Mouse (Mus musculus) spleen, adult 2 months (tissue): ENCODE results near the gene Smyd2. TPM values are rescaled to one million over a fixed set of nuclear protein-coding genes. Genes with fewer than 3 reads are reported as not detected.

Experiments used
- DNase-seq, 2 experiments: peaks; one replicate each; pipeline versions ENCODE4 v3.0.0 to v3.0.0-alpha.2; 2012 to 2021; ENCODE audit warnings: low spot score in 2 of 2, low read depth in 1 of 2
- H3K27ac ChIP-seq: fragments of 200-500 bp; 2 replicates; pipeline ENCODE4 v1.5.1; 2012; ENCODE audit warnings: low read length, inconsistent platforms; ENCODE audit not compliant: insufficient read depth
- H3K27me3 ChIP-seq: fragments of 200-500 bp; 2 replicates; pipeline ENCODE4 v1.6.1; 2012; ENCODE audit warnings: mild to moderate bottlenecking, moderate library complexity, low read length, inconsistent platforms; ENCODE audit not compliant: control insufficient read depth, insufficient read depth
- H3K36me3 ChIP-seq: fragments of 200-500 bp; 2 replicates; pipeline ENCODE4 v1.6.1; 2012; ENCODE audit warnings: mild to moderate bottlenecking, low read length, inconsistent platforms; ENCODE audit not compliant: control insufficient read depth, insufficient read depth
- H3K4me1 ChIP-seq: fragments of 200-500 bp; 2 replicates; pipeline ENCODE4 v1.6.1; 2011; ENCODE audit warnings: inconsistent platforms; ENCODE audit not compliant: control insufficient read depth, insufficient read depth, insufficient read length
- H3K4me3 ChIP-seq: fragments of 200-500 bp; 2 replicates; pipeline ENCODE4 v1.5.1; 2011; ENCODE audit warnings: mild to moderate bottlenecking, inconsistent platforms; ENCODE audit not compliant: insufficient read depth, insufficient read length; ENCODE audit errors: extremely low read depth
- CTCF ChIP-seq: fragments of 200-500 bp; IDR thresholded peaks from 2 replicates; pipeline ENCODE4 v1.5.1; 2011; ENCODE audit warnings: mild to moderate bottlenecking, inconsistent platforms; ENCODE audit not compliant: insufficient read depth, insufficient read length, insufficient replicate concordance; ENCODE audit errors: extremely low read depth
- POLR2A ChIP-seq: fragments of 200-500 bp; IDR thresholded peaks from 2 replicates; pipeline ENCODE4 v1.6.1; 2011; ENCODE audit warnings: low read depth, low read length, inconsistent platforms
- WGBS: fragments of 180-500 bp; shearing (Covaris S2); methylation state at CpG from one replicate; pipeline ENCODE4 v1.1.7; 2018; 5-methylcytosine and 5-hydroxymethylcytosine counted together
- polyA plus RNA-seq: library from polyadenylated mRNA; depleted of rRNA; stranded (reverse); fragments of >200 nt; gene quantifications from 2 replicates; pipeline ENCODE4 v1.2.3, GENCODE M21; 2012

Smyd2 gene
- polyA plus RNA-seq, 1 experiment, result 14.6 TPM

DNA sequence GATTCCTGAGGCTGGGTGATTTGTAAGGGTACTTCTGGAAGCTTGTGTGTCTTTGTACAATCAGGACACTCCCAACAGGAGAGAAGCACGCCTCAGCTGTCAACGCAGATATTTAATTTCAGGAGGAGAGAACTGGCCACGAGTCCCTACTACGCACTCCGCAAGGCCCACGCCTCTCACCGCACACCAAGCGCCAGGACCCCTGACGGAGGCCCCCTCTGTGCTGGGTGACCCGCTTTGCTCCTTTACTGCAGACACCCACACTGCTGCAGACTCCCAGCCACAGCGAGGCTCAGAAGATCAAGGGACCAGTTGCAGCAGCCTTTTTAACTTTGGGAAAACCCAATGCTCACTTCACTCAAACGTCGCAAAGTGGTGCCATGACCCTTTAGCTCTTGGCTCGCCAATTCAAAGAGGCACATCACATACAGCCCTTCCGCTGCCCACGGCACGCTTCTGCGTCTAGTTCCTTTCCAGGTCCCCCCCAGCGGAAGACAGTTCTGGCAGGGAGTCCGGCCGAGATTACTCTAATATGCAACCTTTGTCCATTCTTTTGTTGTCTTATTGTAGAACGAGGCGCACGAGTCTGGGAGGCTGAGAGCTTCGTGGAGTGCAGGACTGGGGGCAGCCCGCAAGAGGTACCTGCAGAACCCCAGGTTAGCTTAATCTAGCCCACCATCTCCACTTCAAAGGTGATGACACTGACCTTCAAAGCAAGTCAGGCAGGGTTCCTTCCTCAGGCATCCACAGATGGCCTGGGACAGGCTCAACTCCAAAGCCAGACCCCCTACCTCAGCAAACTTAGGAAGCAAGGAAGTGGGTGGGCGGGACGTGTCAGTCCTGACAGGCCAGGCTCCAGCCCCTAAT, 1.2 kb downstream of the Smyd2 start:
- DNase-seq, result no peak
- H3K4me3 ChIP-seq, result no peak overlapping the region
- no peaks in the 10 kb centered on the region for H3K27me3 ChIP-seq
- H3K27ac ChIP-seq, result no peak overlapping the region
- peaks cover 3% of the 10 kb centered on the region for H3K4me1 ChIP-seq
- TF ChIP-seq POLR2A (no peak), CTCF (no peak)
- no peaks in the 10 kb centered on the region for H3K36me3 ChIP-seq
- 75% methylated on average over 28 of the region's 28 CpGs for WGBS

DNA sequence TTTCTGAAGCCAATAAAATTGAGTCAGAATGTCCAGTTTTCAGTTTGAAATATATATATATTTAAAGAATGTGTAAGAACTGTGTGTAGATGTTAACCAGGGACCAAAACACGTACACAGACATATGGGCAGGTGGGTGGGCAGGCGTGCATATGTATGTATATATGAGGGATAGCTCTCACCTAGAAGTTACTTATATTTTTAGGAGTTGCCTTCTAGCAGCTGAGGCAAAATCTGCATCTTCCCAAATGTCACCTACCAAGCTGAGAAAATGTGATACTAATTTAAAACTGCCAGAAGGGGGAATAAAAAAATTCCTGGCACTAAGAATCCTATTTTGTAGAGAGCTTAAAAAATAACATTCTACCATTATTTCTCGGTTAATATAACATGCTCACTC, 2.4 kb downstream of the Smyd2 start:
- H3K4me3 ChIP-seq, result no peak overlapping the region
- 87% methylated on average over 3 of the region's 3 CpGs for WGBS

DNA sequence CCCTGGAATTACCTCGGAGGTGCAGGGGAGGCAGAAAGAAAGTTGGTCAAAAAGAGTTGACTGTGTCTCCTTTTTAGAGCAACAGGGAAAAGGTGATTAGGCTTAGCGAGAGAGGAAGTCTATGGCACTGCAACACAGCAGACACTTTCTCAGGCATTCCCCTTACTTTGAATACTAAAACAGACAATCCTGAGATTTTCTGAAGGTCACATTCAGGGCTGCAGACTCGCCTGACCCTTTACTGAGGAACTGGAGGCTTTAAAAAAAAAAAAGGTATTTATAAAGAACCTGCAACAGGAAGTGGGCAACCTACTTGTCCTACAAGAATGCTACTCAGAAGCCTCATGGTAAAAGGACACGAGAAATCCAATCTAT, 5.0 kb downstream of the Smyd2 start:
- no peaks in the 10 kb centered on the region; the same call in 1 of the 2 replicates for H3K4me1 ChIP-seq
- no peak overlapping the region for H3K4me3 ChIP-seq
- TF ChIP-seq CTCF, result no peak
- TF ChIP-seq POLR2A, result no peak
- H3K27ac ChIP-seq, result no peak overlapping the region
- WGBS, result 41% methylated on average over 4 of the region's 4 CpGs
- DNase-seq, result no peak
- no peaks in the 10 kb centered on the region for H3K27me3 ChIP-seq
- no peaks in the 10 kb centered on the region for H3K36me3 ChIP-seq

More for the DNA sequence above, 2.4 kb downstream of the Smyd2 start:
- TF ChIP-seq CTCF (no peak), POLR2A (no peak)
- Histone ChIP-seq H3K27me3 (no peaks in the 10 kb centered on the region), H3K4me1 (peaks cover 3% of the 10 kb centered on the region), H3K27ac (no peak overlapping the region), H3K36me3 (no peaks in the 10 kb centered on the region)
- no peak for DNase-seq

DNA sequence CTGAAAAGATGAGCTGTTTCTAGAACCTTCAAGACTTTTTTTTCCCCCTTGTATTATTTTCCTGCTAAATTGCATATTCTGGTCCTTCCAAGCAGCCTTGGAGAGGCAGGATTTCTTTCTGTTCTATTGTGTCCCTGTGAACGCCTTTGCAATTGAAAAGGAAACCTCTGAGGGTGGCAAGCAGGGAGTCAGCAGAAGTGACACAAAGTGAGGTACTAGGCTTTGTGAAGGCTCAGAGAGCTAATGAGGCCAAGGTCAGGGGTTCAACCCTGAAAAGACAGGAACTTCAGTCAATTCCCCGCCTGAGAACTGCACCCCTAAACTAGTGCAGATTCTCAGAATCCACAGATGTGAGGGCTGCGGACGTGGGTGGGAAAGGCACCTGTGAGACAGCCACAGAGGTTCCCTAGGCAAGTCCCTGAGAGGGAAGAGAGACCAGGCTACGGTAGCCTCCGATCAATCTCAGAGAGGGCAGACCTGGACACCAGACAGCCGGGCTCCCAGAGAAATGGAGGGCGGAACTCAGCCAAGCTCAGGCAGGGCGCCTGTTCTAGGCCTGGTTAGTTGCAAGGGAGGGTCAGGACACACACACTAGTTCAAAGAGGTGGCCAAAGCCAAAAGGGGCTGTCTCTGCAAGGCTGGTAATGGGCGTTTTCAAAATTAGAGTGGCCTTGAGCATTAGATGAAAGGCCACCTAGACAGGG, 5.6 kb downstream of the Smyd2 start:
- WGBS, result 81% methylated on average over 10 of the region's 10 CpGs
- Histone ChIP-seq H3K4me3 (no peak overlapping the region), H3K4me1 (no peaks in the 10 kb centered on the region), H3K27ac (no peak overlapping the region), H3K36me3 (no peaks in the 10 kb centered on the region), H3K27me3 (no peaks in the 10 kb centered on the region)
- DNase-seq, result no peak
- no peak for TF ChIP-seq CTCF
- TF ChIP-seq POLR2A, result no peak

DNA sequence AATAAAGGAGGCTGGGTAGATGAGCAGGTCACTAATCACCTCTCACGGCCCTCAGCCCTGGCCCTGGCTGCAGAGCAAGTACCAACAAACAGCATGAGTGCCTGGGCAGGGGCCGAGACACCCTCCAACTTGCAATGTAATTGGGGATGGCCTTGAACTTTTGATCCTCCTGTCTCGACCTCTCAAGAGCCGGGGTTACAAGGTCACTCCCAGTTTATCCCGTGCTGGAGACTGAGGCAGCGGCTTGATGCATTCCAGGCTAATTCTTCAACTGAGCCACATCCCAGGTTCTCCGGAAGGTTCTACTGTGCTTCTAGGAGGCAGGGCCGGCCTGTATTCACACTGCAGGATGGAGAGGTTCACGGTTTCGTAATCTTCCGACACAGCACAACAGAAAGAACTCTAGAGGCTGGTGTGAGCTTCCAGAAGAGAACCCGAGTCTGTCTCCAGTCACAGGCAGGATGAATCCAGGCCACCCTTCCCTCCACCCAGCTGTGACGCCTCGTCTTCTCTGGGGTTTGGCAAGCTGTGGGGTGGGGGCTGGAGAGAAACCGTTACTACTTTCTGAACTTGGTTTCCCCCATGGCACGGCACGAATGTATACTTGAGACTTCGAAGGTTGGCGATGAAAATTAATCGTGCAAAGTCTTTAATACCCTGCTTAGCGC, 8.9 kb downstream of the Smyd2 start:
- Histone ChIP-seq H3K27me3 (no peaks in the 10 kb centered on the region), H3K27ac (no peak overlapping the region), H3K4me1 (no peaks in the 10 kb centered on the region), H3K36me3 (no peaks in the 10 kb centered on the region), H3K4me3 (no peak overlapping the region)
- DNase-seq, result no peak
- 94% methylated on average over 21 of the region's 21 CpGs for WGBS
- TF ChIP-seq CTCF (no peak), POLR2A (no peak)

DNA sequence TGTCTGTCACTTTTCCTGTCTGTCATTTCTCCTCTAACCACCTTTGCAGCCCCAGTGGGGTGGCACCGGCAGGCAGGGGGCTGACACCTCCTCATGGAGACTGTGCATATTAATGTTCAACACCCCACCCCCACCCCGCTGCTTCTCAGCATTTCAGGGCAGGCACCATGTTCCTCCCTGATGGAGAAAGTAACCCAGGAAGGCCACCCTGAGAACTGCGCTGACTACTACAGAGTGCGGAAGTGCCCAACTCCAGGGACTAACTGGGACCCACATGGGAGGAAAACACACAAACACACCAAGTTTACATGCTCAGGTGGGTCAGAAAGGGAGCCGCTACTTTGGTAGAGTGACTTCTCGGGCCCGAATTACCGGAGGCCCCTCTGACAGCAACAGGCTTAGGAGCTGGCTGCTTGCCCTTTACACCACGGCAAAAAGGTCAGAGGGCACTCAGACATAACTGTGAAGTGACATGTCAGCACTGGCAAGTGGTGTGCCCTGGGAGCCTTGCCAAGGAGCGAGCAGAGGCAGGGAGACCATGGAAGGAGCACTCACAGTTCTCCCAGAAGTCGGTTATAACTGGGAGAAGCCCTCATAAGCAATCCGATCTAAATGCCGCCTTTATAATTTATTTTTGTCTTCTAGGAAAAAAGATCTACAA, 11.3 kb downstream of the Smyd2 start:
- 84% methylated on average over 13 of the region's 13 CpGs for WGBS
- TF ChIP-seq POLR2A (no peak), CTCF (no peak)
- Histone ChIP-seq H3K36me3 (no peaks in the 10 kb centered on the region), H3K27ac (no peak overlapping the region), H3K27me3 (no peaks in the 10 kb centered on the region), H3K4me1 (no peaks in the 10 kb centered on the region), H3K4me3 (no peak overlapping the region)
- DNase-seq, result no peak
